Mouse (Mus musculus): ENCODE measurements around the gene Alg12. TPM values are rescaled to one million over a fixed set of nuclear protein-coding genes. Genes with fewer than 3 reads are reported as not detected.
A peak's percentile ranks its signal among the peaks of the same experiment; 100 is the strongest.

Alg12 gene
- polyA plus RNA-seq, 1 experiment from 2014 or later: 13.1 TPM

- Histone ChIP-seq H3K27me3 (ENCODE audit: control insufficient read depth, insufficient read depth, low read length) (no peaks in the 10 kb centered on the region), H3K4me1 (ENCODE audit: control insufficient read depth, insufficient read depth, low read length) (peaks cover 45% of the 10 kb centered on the region), H3K36me3 (ENCODE audit: control insufficient read depth, insufficient read depth, low read length) (peaks cover 6% of the 10 kb centered on the region; the same call in 1 of the 2 replicates), H3K4me3 (replicated peaks; ENCODE audit: low read length) (peak overlapping the region; percentile 87), H3K4me2 (ENCODE audit: low read depth, low read length) (peak overlapping the region; percentile 86), H3K27ac (ENCODE audit: low read length) (peak overlapping the region; percentile 98), H3K9me3 (replicated peaks; ENCODE audit: control insufficient read depth, low read length) (no peaks in the 10 kb centered on the region; the same call in 1 of the 2 replicates), H3K9ac (ENCODE audit: low read length) (peak overlapping the region; percentile 91)
- ATAC-seq (ENCODE audit: insufficient read depth, low FRiP score): peak; percentile 77
- WGBS: under 1% methylated on average over 26 of the region's 39 CpGs
These were observed 44.6 kb upstream of the Alg12 start for GRCm38 (mm10) chr15:88863695-88864231.

GRCm38 (mm10) chr15:88862881-88863694 is 44.0 kb upstream of the Alg12 start:
- H3K4me3 ChIP-seq (replicated peaks; ENCODE audit: low read length): peak overlapping the region; percentile 87
- WGBS: under 1% methylated on average over 96 of the region's 98 CpGs
- H3K9me3 ChIP-seq (replicated peaks; ENCODE audit: control insufficient read depth, low read length): no peaks in the 10 kb centered on the region
- peak overlapping the region; percentile 98 for H3K27ac ChIP-seq (ENCODE audit: low read length)
- no peaks in the 10 kb centered on the region for H3K27me3 ChIP-seq (ENCODE audit: control insufficient read depth, insufficient read depth, low read length)
- H3K36me3 ChIP-seq (ENCODE audit: control insufficient read depth, insufficient read depth, low read length): peaks cover 6% of the 10 kb centered on the region; the same call in 1 of the 2 replicates
- peaks cover 44% of the 10 kb centered on the region for H3K4me1 ChIP-seq (ENCODE audit: control insufficient read depth, insufficient read depth, low read length)
- no peak for ATAC-seq (ENCODE audit: insufficient read depth, low FRiP score)
- H3K9ac ChIP-seq (ENCODE audit: low read length): peak overlapping the region; percentile 91
- H3K4me2 ChIP-seq (ENCODE audit: low read depth, low read length): peak overlapping the region; percentile 86

GRCm38 (mm10) chr15:88861772-88862622 is 42.9 kb upstream of the Alg12 start, which contains the start of gene Pim3:
TSS of gene Pim3 (plus strand) at chr15:88862186.
- under 1% methylated on average over 107 of the region's 107 CpGs for WGBS
- H3K27ac ChIP-seq (ENCODE audit: low read length): peak within 1 kb of the TSS; percentile 98
- peak within 1 kb of the TSS; percentile 87 for H3K4me3 ChIP-seq (replicated peaks; ENCODE audit: low read length)
- H3K36me3 ChIP-seq (ENCODE audit: control insufficient read depth, insufficient read depth, low read length): peaks cover 6% of the 10 kb centered on the region; the same call in 1 of the 2 replicates
- H3K9me3 ChIP-seq (replicated peaks; ENCODE audit: control insufficient read depth, low read length): no peaks in the 10 kb centered on the region
- no peaks in the 10 kb centered on the region for H3K27me3 ChIP-seq (ENCODE audit: control insufficient read depth, insufficient read depth, low read length)
- peak; percentile 88 for ATAC-seq (ENCODE audit: insufficient read depth, low FRiP score)
- peak within 1 kb of the TSS; percentile 86 for H3K4me2 ChIP-seq (ENCODE audit: low read depth, low read length)
- H3K4me1 ChIP-seq (ENCODE audit: control insufficient read depth, insufficient read depth, low read length): peaks cover 33% of the 10 kb centered on the region
- peak within 1 kb of the TSS; percentile 91 for H3K9ac ChIP-seq (ENCODE audit: low read length)

- H3K4me1 ChIP-seq (ENCODE audit: control insufficient read depth, insufficient read depth, low read length): peaks cover 22% of the 10 kb centered on the region
- no peak overlapping the region for H3K4me2 ChIP-seq (ENCODE audit: low read depth, low read length)
- H3K36me3 ChIP-seq (ENCODE audit: control insufficient read depth, insufficient read depth, low read length): peaks cover 6% of the 10 kb centered on the region; the same call in 1 of the 2 replicates
- H3K9me3 ChIP-seq (replicated peaks; ENCODE audit: control insufficient read depth, low read length): no peaks in the 10 kb centered on the region
- H3K27ac ChIP-seq (ENCODE audit: low read length): no peak overlapping the region; the same call in 1 of the 2 replicates
- ATAC-seq (ENCODE audit: insufficient read depth, low FRiP score): no peak
- no peak overlapping the region for H3K4me3 ChIP-seq (replicated peaks; ENCODE audit: low read length)
- no peak overlapping the region for H3K9ac ChIP-seq (ENCODE audit: low read length)
- WGBS: 87% methylated on average over 3 of the region's 3 CpGs
- H3K27me3 ChIP-seq (ENCODE audit: control insufficient read depth, insufficient read depth, low read length): no peaks in the 10 kb centered on the region
These were observed 41.7 kb upstream of the Alg12 start for GRCm38 (mm10) chr15:88860781-88861180.

GRCm38 (mm10) chr15:88859206-88859970 is 40.3 kb upstream of the Alg12 start:
- H3K9ac ChIP-seq (ENCODE audit: low read length): 0 out of 2 replicates have a peak overlapping the region, but pooled peaks have one; percentile 32
- H3K4me2 ChIP-seq (ENCODE audit: low read depth, low read length): no peak overlapping the region
- no peaks in the 10 kb centered on the region for H3K36me3 ChIP-seq (ENCODE audit: control insufficient read depth, insufficient read depth, low read length)
- ATAC-seq (ENCODE audit: insufficient read depth, low FRiP score): no peak
- H3K27ac ChIP-seq (ENCODE audit: low read length): no peak overlapping the region
- no peaks in the 10 kb centered on the region for H3K27me3 ChIP-seq (ENCODE audit: control insufficient read depth, insufficient read depth, low read length)
- no peak overlapping the region for H3K4me3 ChIP-seq (replicated peaks; ENCODE audit: low read length)
- 63% methylated on average over 8 of the region's 8 CpGs for WGBS
- H3K9me3 ChIP-seq (replicated peaks; ENCODE audit: control insufficient read depth, low read length): no peaks in the 10 kb centered on the region
- peaks cover 24% of the 10 kb centered on the region for H3K4me1 ChIP-seq (ENCODE audit: control insufficient read depth, insufficient read depth, low read length)

- Histone ChIP-seq H3K4me1 (ENCODE audit: control insufficient read depth, insufficient read depth, low read length) (peaks cover 24% of the 10 kb centered on the region), H3K9ac (ENCODE audit: low read length) (no peak overlapping the region), H3K27me3 (ENCODE audit: control insufficient read depth, insufficient read depth, low read length) (no peaks in the 10 kb centered on the region), H3K9me3 (replicated peaks; ENCODE audit: control insufficient read depth, low read length) (no peaks in the 10 kb centered on the region), H3K27ac (ENCODE audit: low read length) (peak overlapping the region; percentile 43), H3K4me2 (ENCODE audit: low read depth, low read length) (no peak overlapping the region), H3K36me3 (ENCODE audit: control insufficient read depth, insufficient read depth, low read length) (no peaks in the 10 kb centered on the region), H3K4me3 (replicated peaks; ENCODE audit: low read length) (no peak overlapping the region)
- WGBS: 71% methylated on average over 2 of the region's 2 CpGs
- ATAC-seq (ENCODE audit: insufficient read depth, low FRiP score): no peak
These were observed 39.6 kb upstream of the Alg12 start for GRCm38 (mm10) chr15:88858707-88859106.

GRCm38 (mm10) chr15:88858141-88858541 is 39.0 kb upstream of the Alg12 start:
- no peak for ATAC-seq (ENCODE audit: insufficient read depth, low FRiP score)
- Histone ChIP-seq H3K27ac (ENCODE audit: low read length) (no peak overlapping the region), H3K27me3 (ENCODE audit: control insufficient read depth, insufficient read depth, low read length) (no peaks in the 10 kb centered on the region), H3K4me1 (ENCODE audit: control insufficient read depth, insufficient read depth, low read length) (peaks cover 24% of the 10 kb centered on the region), H3K36me3 (ENCODE audit: control insufficient read depth, insufficient read depth, low read length) (no peaks in the 10 kb centered on the region), H3K4me3 (replicated peaks; ENCODE audit: low read length) (no peak overlapping the region), H3K9ac (ENCODE audit: low read length) (0 out of 2 replicates have a peak overlapping the region, but pooled peaks have one; percentile 23), H3K9me3 (replicated peaks; ENCODE audit: control insufficient read depth, low read length) (no peaks in the 10 kb centered on the region), H3K4me2 (ENCODE audit: low read depth, low read length) (no peak overlapping the region)
- 84% methylated on average over 3 of the region's 3 CpGs for WGBS

- 90% methylated on average over 7 of the region's 7 CpGs for WGBS
- ATAC-seq (ENCODE audit: insufficient read depth, low FRiP score): no peak
- H3K4me2 ChIP-seq (ENCODE audit: low read depth, low read length): no peak overlapping the region
These were observed 38.2 kb upstream of the Alg12 start for GRCm38 (mm10) chr15:88857361-88857760.

More at GRCm38 (mm10) chr15:88857361-88857760, 38.2 kb upstream of the Alg12 start:
- H3K9ac ChIP-seq (ENCODE audit: low read length): no peak overlapping the region
- no peaks in the 10 kb centered on the region for H3K36me3 ChIP-seq (ENCODE audit: control insufficient read depth, insufficient read depth, low read length)
- H3K4me3 ChIP-seq (replicated peaks; ENCODE audit: low read length): no peak overlapping the region
- H3K27ac ChIP-seq (ENCODE audit: low read length): no peak overlapping the region
- H3K9me3 ChIP-seq (replicated peaks; ENCODE audit: control insufficient read depth, low read length): no peaks in the 10 kb centered on the region
- no peaks in the 10 kb centered on the region for H3K27me3 ChIP-seq (ENCODE audit: control insufficient read depth, insufficient read depth, low read length)
- H3K4me1 ChIP-seq (ENCODE audit: control insufficient read depth, insufficient read depth, low read length): peaks cover 30% of the 10 kb centered on the region

Measured in stomach, embryonic 16.5 days (tissue).